Mouse (Mus musculus) ES-E14 (cell line): ENCODE results near the gene Ntm.

ENCODE experiments used
- HCFC1 ChIP-seq: IDR thresholded peaks from 2 replicates; pipeline ENCODE4 v1.6.1; 2012; ENCODE audit warnings: low read length, inconsistent platforms, borderline replicate concordance; ENCODE audit not compliant: insufficient read depth
- MAFK ChIP-seq: IDR thresholded peaks from 2 replicates; pipeline ENCODE4 v1.6.1; 2014; ENCODE audit warnings: mild to moderate bottlenecking, low read depth, low read length, inconsistent platforms; ENCODE audit not compliant: insufficient read depth

DNA sequence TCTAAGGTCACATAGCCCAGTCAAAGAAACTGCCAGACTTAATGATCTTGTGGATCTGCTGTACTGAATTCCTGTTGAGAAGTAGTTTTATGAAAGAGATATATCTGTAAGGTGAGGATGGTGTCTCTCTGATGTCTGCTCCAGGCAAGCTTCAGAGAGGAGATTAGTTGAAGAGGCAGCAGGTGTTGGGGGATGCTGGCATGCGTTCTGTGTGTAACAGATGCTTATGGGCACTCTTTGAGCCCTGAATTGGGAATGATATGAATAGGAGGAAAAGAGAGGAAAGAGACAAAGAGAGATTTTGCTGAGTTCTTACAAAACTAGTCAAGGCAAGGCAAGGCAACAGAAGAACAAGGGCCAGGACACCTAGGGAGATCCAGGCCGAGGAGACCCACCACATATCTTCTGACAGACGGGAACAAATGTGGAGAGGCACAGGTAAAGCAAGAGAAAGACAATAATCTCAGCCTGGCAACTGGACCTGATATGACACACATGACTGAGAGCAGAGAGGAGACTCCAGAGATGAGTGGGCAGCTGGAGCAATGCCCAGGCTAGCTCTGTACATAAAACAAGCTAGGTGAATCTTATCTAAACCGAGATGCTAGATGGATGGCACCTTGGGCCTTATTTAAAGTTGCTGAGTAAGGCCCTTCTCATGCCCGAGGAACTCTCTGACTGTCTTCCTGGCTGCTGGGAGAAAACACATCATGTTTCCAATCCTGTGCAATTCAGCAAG is 18.4 kb upstream of the Ntm start:
- TF ChIP-seq HCFC1 (no peak), MAFK (no peak)
